Mouse (Mus musculus): ENCODE measurements at regions not wholly inside any gene's neighbourhood (a gene's known extent, or its start where the extent isn't known, plus 50 kb on each side); places are given as distances from the start of the nearest gene placed in this dataset.

DNA sequence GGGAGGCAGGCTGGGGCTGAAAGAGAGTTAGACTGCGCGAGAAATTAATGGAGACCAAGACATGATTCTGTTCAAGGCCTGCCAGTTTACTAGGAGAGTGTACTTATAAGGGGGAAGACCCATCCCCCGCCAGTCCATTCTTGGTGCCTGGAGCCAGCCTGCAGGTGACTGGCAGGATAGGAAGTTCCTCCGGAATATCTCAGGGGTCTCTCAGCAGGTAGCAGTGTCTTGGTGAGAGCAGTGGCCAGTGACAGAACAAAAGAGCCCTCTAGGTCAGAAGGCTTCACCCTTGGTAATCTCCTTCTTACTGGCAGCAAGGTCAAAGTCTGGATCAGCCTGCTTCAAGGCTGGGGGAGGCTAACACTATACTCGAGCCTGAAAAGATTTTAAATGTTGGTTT, 83.7 kb upstream of the Zfp804b start:
- WGBS, result 36% methylated on average over 5 of the region's 5 CpGs
- Histone ChIP-seq H3K9me3 (no peaks in the 10 kb centered on the region), H3K27ac (no peak overlapping the region), H3K4me1 (no peaks in the 10 kb centered on the region), H3K36me3 (replicated peaks) (no peaks in the 10 kb centered on the region), H3K9ac (no peak overlapping the region), H3K4me2 (no peak overlapping the region), H3K4me3 (no peak overlapping the region), H3K27me3 (replicated peaks) (no peaks in the 10 kb centered on the region)
- ATAC-seq (replicated peaks), result no peak

DNA sequence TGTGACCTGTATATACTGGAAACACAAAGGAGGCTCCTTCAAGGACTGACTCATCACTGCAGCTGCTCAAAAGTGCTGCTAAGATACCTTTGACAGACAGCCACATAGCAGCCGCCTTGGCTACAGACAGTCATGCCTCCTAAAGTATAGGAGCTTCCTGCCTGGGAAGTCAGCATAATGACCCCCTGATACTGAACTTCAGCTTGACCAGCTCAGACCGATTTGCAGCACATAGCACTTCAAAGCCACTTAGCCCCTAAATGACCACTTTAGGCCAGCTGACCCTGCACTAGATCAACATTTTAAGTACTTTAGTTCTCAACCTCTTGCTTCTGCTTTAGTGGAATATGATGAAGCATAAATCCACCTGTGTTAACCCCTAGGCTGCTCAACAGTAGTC, 91.9 kb upstream of the Zfp804b start:
- no peak for ATAC-seq (replicated peaks)
- no peak overlapping the region for H3K4me3 ChIP-seq
- H3K36me3 ChIP-seq (replicated peaks), result no peaks in the 10 kb centered on the region
- H3K4me1 ChIP-seq, result no peaks in the 10 kb centered on the region
- no peak overlapping the region for H3K4me2 ChIP-seq
- H3K27me3 ChIP-seq (replicated peaks), result no peaks in the 10 kb centered on the region
- no peak overlapping the region for H3K27ac ChIP-seq
- WGBS, result 81% methylated on average over 2 of the region's 2 CpGs
- H3K9me3 ChIP-seq, result no peaks in the 10 kb centered on the region
- H3K9ac ChIP-seq, result no peak overlapping the region

DNA sequence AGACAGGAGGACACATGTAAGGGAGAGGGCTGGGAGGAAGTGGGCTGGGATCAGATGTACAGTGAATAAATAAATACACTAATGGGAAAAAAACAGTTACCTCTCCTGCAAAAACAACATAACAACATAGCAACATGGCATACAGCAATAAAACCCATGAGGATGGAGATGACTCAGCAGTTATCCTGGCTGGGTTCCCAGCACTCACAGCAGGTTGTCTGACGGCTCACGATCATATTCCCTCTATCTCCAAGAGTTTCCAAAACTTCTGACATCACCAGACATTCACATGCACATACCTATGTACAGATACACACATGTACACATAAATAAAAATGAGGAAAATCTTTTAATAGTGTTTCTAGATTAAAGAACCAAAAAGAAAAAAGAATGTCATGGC, 103.4 kb upstream of the Zfp804b start:
- Histone ChIP-seq H3K4me3 (no peak overlapping the region), H3K4me2 (no peak overlapping the region), H3K36me3 (replicated peaks) (no peaks in the 10 kb centered on the region), H3K27ac (no peak overlapping the region), H3K27me3 (replicated peaks) (no peaks in the 10 kb centered on the region), H3K9me3 (no peaks in the 10 kb centered on the region), H3K9ac (no peak overlapping the region), H3K4me1 (no peaks in the 10 kb centered on the region)
- no peak for ATAC-seq (replicated peaks)
- 73% methylated on average over 2 of the region's 2 CpGs for WGBS

DNA sequence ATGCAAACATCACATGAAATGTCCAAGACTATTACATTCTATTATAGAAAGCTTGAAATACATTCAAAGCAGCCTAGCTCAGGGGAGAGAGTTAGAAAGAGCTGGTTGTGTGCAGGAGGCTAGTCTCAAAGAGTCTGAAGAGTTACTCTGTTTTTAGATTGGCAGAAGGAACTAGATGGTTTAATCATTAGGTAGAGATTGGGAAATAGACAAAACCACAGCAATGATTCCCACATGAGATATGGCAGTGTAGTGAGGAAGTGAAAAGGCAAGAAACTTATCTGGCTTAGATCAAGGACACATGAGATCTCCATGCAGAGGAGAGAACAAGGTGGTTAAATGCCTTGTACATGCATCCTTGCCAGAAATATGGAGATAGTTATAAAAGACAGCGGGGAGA, 110.3 kb upstream of the Zfp804b start:
- Histone ChIP-seq H3K27ac (no peak overlapping the region), H3K4me3 (no peak overlapping the region), H3K4me2 (no peak overlapping the region), H3K9ac (no peak overlapping the region), H3K27me3 (replicated peaks) (no peaks in the 10 kb centered on the region), H3K4me1 (no peaks in the 10 kb centered on the region), H3K36me3 (replicated peaks) (no peaks in the 10 kb centered on the region), H3K9me3 (no peaks in the 10 kb centered on the region)
- 100% methylated on average over 1 of the region's 1 CpGs for WGBS
- ATAC-seq (replicated peaks), result no peak

DNA sequence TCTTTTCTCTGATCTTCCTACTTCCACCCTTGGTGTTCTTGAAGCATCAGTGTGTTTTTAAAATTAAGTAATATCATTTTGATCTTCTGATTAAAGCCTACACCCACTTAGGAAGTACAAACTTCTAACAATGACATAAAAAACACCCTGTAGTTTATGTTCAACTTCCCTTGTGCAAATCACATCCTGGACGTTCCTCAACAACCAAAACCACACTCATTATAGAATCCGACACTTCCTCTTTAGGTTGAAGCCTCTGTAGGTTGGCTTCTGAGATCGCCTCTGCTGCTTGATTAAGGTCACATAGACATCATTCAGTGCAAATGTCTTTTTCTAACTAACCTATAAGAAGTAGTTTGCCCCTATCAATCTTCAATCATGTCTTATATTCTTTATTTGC, 112.5 kb upstream of the Zfp804b start:
- no peaks in the 10 kb centered on the region for H3K9me3 ChIP-seq

DNA sequence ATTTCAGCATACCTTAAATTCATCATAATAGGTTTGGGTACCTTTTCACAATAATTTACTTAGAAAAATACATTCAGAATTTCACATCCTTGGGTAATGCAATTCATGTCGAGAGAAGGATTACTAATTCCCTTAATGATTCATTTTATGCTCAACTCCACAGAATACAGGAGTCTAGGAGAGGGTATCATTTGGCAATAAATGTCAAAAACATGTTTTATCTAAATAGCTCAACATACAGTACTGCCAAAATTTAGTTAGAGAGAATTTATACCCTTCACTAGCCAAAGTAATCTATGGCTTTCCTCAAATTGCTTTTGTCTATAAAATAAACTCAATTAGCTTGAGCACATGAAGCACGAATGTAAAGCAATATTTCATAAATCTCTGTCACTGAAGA, 144.6 kb upstream of the Zfp804b start:
- Histone ChIP-seq H3K9me3 (no peaks in the 10 kb centered on the region), H3K4me1 (no peaks in the 10 kb centered on the region), H3K36me3 (replicated peaks) (no peaks in the 10 kb centered on the region), H3K4me3 (no peak overlapping the region), H3K27me3 (replicated peaks) (no peaks in the 10 kb centered on the region), H3K27ac (no peak overlapping the region), H3K9ac (no peak overlapping the region), H3K4me2 (no peak overlapping the region)
- ATAC-seq (replicated peaks), result no peak
- 71% methylated on average over 2 of the region's 2 CpGs for WGBS

More for the DNA sequence above, 112.5 kb upstream of the Zfp804b start:
- no peaks in the 10 kb centered on the region for H3K27me3 ChIP-seq (replicated peaks)
- WGBS, result 80% methylated on average over 3 of the region's 3 CpGs
- no peak overlapping the region for H3K9ac ChIP-seq
- no peaks in the 10 kb centered on the region for H3K4me1 ChIP-seq
- H3K36me3 ChIP-seq (replicated peaks), result no peaks in the 10 kb centered on the region
- ATAC-seq (replicated peaks), result no peak
- H3K27ac ChIP-seq, result no peak overlapping the region
- no peak overlapping the region for H3K4me2 ChIP-seq
- H3K4me3 ChIP-seq, result no peak overlapping the region

DNA sequence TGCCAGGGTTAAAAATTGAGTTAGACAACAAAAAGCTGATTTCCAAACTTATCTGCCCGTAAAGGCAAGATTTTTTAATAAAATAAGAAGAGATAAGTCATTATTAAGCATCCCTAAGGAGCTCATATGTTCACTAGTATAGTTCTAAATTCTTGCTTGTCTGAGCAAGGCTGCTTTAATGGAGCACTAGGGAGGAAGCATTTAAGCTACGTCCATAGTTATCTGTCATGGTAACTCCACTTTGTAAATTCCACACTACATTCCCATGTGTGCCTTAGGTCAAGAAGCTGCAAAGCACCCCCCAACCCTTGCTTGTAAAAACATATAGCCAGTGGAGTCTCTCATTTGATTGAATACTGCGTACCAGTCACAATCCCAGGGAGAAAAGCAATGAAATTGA, 145.0 kb upstream of the Zfp804b start:
- no peaks in the 10 kb centered on the region for H3K36me3 ChIP-seq (replicated peaks)
- H3K4me3 ChIP-seq, result no peak overlapping the region
- no peak for ATAC-seq (replicated peaks)
- H3K4me1 ChIP-seq, result no peaks in the 10 kb centered on the region
- WGBS, result 78% methylated on average over 3 of the region's 3 CpGs
- no peak overlapping the region for H3K9ac ChIP-seq
- no peaks in the 10 kb centered on the region for H3K27me3 ChIP-seq (replicated peaks)
- no peak overlapping the region for H3K27ac ChIP-seq
- H3K9me3 ChIP-seq, result no peaks in the 10 kb centered on the region
- H3K4me2 ChIP-seq, result no peak overlapping the region

DNA sequence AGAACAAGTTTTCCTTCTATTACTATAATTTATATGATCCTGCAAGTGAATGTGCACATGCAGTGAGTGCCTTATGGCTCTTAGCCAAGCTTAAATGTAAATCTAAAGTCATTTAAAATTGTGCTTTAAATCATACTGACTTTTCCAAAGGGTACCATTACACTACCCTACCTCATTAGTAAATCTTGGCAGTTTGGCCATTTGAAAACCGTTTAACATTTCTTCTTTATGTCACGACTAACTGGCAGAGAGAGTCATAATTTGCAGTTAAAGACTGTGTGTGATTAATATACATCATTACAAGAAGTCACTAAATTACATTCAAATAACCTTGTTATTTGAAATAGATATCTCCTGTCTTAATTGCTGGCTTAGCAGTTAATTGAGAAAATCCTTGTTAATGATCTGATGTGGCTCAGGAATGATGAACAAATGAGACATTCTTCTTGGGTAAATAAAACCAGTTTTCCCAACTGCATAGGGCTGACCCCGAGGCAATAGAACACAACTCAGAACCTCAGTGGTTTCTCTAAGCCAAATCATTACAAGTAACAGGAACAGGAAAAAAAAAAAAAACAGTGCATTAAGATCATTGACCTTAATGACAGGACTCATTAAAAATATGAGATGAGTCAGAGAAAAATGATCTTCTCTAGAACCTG, 173.1 kb upstream of the Zfp804b start:
- H3K27ac ChIP-seq, result no peak overlapping the region
- no peaks in the 10 kb centered on the region for H3K9me3 ChIP-seq
- no peaks in the 10 kb centered on the region for H3K27me3 ChIP-seq (replicated peaks)
- H3K4me1 ChIP-seq, result no peaks in the 10 kb centered on the region
- 81% methylated on average over 3 of the region's 3 CpGs for WGBS
- H3K9ac ChIP-seq, result no peak overlapping the region
- H3K4me3 ChIP-seq, result no peak overlapping the region
- no peak overlapping the region for H3K4me2 ChIP-seq
- ATAC-seq (replicated peaks), result no peak
- H3K36me3 ChIP-seq (replicated peaks), result no peaks in the 10 kb centered on the region

DNA sequence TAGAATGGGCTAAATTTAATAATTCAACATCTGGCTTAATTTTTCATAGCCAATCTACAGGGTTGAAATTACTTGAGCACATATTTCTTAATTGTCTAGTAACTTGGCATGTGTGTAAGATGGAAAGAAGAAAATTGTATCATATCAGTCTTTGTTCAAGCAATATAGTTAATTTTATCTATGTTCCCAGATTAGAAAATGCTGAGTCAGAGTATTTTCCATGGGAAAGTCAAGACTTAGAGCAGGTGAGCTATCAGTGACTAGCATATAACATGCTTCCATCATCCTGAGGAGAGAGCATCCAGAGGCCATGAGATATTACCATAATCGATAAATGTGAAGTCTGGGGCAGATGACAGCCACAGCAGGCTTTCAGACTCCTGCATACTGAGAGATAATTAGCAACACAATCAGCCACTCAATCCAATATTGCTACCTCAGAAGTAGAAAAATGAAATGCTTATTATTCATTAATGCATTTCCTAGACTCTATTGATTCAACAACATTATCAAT, 188.2 kb upstream of the Zfp804b start:
- ATAC-seq (replicated peaks), result no peak
- WGBS, result 87% methylated on average over 1 of the region's 1 CpGs

DNA sequence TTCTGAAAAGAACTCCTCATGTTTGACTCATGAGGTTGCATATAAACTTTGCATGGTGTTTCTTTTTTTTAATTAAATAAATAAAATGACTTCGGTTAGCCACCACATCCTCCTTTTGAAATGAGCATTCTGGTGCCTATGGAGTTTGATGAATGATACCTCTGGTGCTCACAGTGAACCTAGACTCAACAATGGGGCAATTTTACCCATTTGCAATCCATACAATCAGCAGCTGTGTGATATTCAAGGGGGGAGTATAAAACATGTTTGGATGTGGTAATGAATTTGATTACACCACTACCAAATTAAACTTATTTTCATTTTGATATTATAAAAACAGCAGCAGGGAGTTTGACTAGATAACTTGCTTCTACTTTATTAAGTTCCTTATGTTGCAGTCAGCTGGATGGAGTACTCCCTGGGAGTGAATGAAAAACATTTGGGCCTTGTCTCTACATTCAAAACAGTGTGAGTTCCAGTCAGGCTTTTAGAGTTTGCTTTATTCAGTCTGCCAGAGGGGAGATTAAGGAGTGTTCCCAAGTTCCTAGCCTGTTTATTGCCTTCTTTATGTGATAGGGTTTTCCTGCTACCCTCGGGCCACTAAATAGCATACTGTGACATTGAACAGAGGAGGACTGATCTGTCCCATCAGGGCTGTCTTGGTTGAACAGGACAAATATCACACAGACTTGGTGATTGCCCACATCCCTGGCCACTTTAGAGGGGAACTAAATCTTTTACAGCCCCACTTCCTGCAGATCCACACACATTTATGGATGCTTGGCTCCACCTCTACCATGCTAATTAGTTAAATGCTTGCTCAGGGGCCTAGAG, 195.5 kb upstream of the Zfp804b start:
- ATAC-seq (replicated peaks), result no peak
- Histone ChIP-seq H3K4me2 (no peak overlapping the region), H3K9me3 (no peaks in the 10 kb centered on the region), H3K4me3 (no peak overlapping the region), H3K9ac (no peak overlapping the region), H3K36me3 (replicated peaks) (no peaks in the 10 kb centered on the region), H3K27ac (no peak overlapping the region), H3K27me3 (replicated peaks) (no peaks in the 10 kb centered on the region), H3K4me1 (no peaks in the 10 kb centered on the region)
- WGBS, result 75% methylated on average over 2 of the region's 2 CpGs

More for the DNA sequence above, 188.2 kb upstream of the Zfp804b start:
- H3K36me3 ChIP-seq (replicated peaks), result no peaks in the 10 kb centered on the region
- no peaks in the 10 kb centered on the region for H3K9me3 ChIP-seq
- H3K9ac ChIP-seq, result no peak overlapping the region
- H3K27ac ChIP-seq, result no peak overlapping the region
- no peaks in the 10 kb centered on the region for H3K27me3 ChIP-seq (replicated peaks)
- no peak overlapping the region for H3K4me2 ChIP-seq
- no peaks in the 10 kb centered on the region for H3K4me1 ChIP-seq
- H3K4me3 ChIP-seq, result no peak overlapping the region

DNA sequence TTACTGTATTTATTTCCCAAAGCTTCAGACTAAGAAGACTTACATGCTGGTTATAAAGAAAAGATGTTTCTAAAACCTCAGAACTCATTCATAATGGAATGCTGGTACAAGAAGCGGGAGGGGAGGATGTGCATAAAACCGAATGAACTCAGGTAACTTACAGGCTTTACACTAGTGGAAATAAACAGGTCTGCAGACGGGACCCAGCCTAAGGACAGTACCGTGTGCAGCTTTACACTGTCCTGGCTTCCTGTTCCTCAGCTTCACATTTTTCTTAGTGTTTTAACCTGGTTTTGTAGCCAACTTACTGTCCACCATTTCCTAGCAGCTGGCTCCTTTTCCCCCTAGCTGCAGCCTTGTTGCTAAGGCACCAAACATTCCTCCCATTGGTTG, 196.1 kb upstream of the Zfp804b start:
- H3K4me3 ChIP-seq, result no peak overlapping the region
- no peaks in the 10 kb centered on the region for H3K27me3 ChIP-seq (replicated peaks)
- no peaks in the 10 kb centered on the region for H3K9me3 ChIP-seq
- 87% methylated on average over 4 of the region's 4 CpGs for WGBS
- no peak overlapping the region for H3K4me2 ChIP-seq
- no peaks in the 10 kb centered on the region for H3K36me3 ChIP-seq (replicated peaks)
- H3K4me1 ChIP-seq, result no peaks in the 10 kb centered on the region
- no peak overlapping the region for H3K27ac ChIP-seq
- no peak overlapping the region for H3K9ac ChIP-seq
- no peak for ATAC-seq (replicated peaks)

DNA sequence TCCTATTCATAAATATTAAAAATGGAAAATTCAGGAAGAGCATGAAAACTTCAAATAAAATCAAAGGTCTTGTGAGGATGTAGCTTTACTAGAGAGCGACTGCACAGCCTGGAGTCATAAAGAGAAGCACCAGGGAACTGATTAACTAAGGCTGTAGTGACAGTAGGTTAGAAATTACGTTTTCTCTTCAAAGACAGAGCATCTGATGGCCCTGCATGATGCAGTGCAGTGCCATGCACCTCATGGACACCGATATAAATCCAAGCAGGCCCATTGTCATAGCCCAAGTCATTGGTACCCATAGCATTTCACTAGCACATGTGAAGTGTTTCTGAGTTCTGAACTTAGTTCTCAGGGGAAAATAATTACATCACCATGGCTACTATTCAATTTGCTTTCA, 199.3 kb upstream of the Zfp804b start:
- no peaks in the 10 kb centered on the region for H3K4me1 ChIP-seq
- H3K36me3 ChIP-seq (replicated peaks), result no peaks in the 10 kb centered on the region
- no peak overlapping the region for H3K27ac ChIP-seq
- no peak overlapping the region for H3K4me2 ChIP-seq
- no peaks in the 10 kb centered on the region for H3K9me3 ChIP-seq
- no peaks in the 10 kb centered on the region for H3K27me3 ChIP-seq (replicated peaks)
- peak; percentile 78 for ATAC-seq (replicated peaks)
- WGBS, result 54% methylated on average over 3 of the region's 3 CpGs
- no peak overlapping the region for H3K9ac ChIP-seq
- H3K4me3 ChIP-seq, result no peak overlapping the region

DNA sequence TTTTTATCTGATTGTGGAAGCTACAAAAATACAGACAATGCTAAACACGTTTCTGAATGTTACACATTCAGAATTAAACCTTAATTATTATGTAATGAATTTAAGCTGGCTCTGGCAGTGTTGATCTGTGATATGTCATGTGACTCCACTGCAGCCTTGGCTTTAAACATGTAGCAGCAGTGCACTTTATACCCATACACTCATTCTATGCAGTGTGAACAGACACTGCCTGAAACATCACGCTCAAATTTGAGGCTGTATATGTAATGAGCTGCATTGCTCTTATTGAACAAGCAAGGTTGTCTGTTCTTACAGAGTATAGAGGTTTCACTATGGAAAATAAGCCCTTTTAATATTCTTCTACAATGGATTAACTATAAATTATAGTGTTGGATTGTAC, 235.9 kb upstream of the Zfp804b start:
- no peak for ATAC-seq (replicated peaks)
- Histone ChIP-seq H3K4me3 (no peak overlapping the region), H3K9ac (no peak overlapping the region), H3K9me3 (no peaks in the 10 kb centered on the region), H3K27ac (no peak overlapping the region), H3K36me3 (replicated peaks) (no peaks in the 10 kb centered on the region), H3K4me1 (no peaks in the 10 kb centered on the region), H3K4me2 (no peak overlapping the region), H3K27me3 (replicated peaks) (no peaks in the 10 kb centered on the region)
- WGBS, result 73% methylated on average over 2 of the region's 2 CpGs

Measured in midbrain, embryonic 15.5 days (tissue).